Mouse (Mus musculus): ENCODE measurements at regions not wholly inside any gene's neighbourhood (a gene's known extent, or its start where the extent isn't known, plus 50 kb on each side); places are given as distances from the start of the nearest gene placed in this dataset.

DNA sequence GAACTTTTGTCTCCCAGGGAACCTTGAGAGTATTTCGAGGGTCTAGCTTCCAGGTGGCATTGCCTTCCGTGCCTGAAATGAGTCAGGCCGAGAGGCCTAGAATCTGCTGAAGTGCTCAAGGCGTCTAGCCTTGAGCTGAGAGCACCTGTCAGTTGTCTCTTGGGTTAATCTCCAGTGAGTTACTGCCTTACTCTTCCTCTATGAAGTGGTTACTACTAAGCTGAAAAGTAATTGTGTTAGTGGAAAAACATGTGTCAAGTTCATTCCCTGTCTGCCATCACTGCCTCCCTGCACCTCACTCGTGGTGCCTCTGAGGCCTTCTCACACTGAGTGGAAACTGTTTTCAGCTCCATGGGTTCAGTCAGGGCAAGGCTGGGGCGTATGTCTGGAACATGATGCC, 69.0 kb upstream of the Egln3 start:
- TF ChIP-seq CTCF (IDR thresholded peaks at IDR 0.05; ENCODE audit: control insufficient read depth, insufficient read depth, insufficient read length): no peak
- no peak for TF ChIP-seq USF1 (IDR thresholded peaks at IDR 0.05; ENCODE audit: low read depth)
- TF ChIP-seq MAX (IDR thresholded peaks at IDR 0.05): no peak
- no peak for TF ChIP-seq MYOD1 (IDR thresholded peaks at IDR 0.05; ENCODE audit: control insufficient read depth, insufficient read length, low read depth)
- no peak for TF ChIP-seq FOSL1 (IDR thresholded peaks at IDR 0.05; ENCODE audit: insufficient read depth, low read length, poor library complexity, severe bottlenecking)
- no peak for TF ChIP-seq CEBPB (IDR thresholded peaks at IDR 0.05; ENCODE audit: low read depth)
